25 mouse cellular contexts compared by ENCODE assay signal in the genomic region with DNA sequence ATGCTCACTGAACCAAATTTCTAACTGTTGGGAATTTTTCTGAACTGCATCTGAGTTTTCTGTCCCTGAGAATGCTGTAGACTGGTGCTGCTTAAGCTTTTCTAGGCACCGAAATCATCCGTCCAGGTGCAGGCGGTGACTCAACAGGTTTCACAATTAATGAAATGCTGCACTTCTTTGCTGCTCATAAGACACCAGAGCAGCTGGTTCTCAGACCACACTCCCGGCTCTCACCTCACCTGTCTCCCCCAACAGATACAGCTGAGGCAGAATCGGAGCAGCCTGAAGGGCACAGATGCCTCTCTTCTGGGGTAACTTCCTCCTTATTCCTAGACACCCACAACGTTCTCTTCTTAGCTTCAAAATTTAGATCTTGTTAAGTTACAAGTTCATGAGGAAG. TPM values are rescaled to one million over a fixed set of nuclear protein-coding genes. Genes with fewer than 3 reads are reported as not detected.
DNase-seq lines count a peak whose midpoint lies in the region; ATAC-seq and TF ChIP-seq lines count a peak whose summit lies in the region.
"Had no signal": no experiment of that assay in that cellular context is flagged by ENCODE, and none has a peak within 500 bp of the region (broad histone marks: within the 10 kb centered on the region; RNA-seq: fewer than 3 reads in every experiment).

No protein-coding gene starts in this region.

- no peaks in the 10 kb centered on the region for H3K36me3 ChIP-seq in spleen, adult 2 months (ENCODE audit: control insufficient read depth, insufficient read depth, low read length)
- H3K36me3 ChIP-seq in splenic B cell, adult 2 months (ENCODE audit: control insufficient read depth, insufficient read depth, low read length, poor library complexity, severe bottlenecking): no peaks in the 10 kb centered on the region
- H3K36me3 ChIP-seq: embryonic facial prominence, embryonic 13.5 days; embryonic facial prominence, embryonic 15.5 days; forebrain, embryonic 10.5 days; forebrain, embryonic 12.5 days; G1E had no signal

- TF ChIP-seq CTCF in spleen, adult 2 months (IDR thresholded peaks at IDR 0.05; ENCODE audit: extremely low read depth, insufficient read depth, insufficient read length, insufficient replicate concordance): no peak

- TF ChIP-seq POLR2A in spleen, adult 2 months (IDR thresholded peaks at IDR 0.05; ENCODE audit: low read depth, low read length): no peak

- H3K4me3 ChIP-seq in spleen, adult 2 months (ENCODE audit: extremely low read depth, insufficient read depth, insufficient read length): no peak overlapping the region
- H3K4me3 ChIP-seq: embryonic facial prominence, embryonic 13.5 days; embryonic facial prominence, embryonic 15.5 days; erythroblast, embryonic 14.5 days; forebrain, embryonic 10.5 days; forebrain, embryonic 12.5 days had no signal

- H3K27me3 ChIP-seq in spleen, adult 2 months (ENCODE audit: control insufficient read depth, insufficient read depth, low read length): no peaks in the 10 kb centered on the region
- H3K27me3 ChIP-seq in splenic B cell, adult 2 months (ENCODE audit: control insufficient read depth, insufficient read depth, low read length, poor library complexity, severe bottlenecking): no peaks in the 10 kb centered on the region
- H3K27me3 ChIP-seq: embryonic facial prominence, embryonic 13.5 days; embryonic facial prominence, embryonic 15.5 days; forebrain, embryonic 12.5 days; Patski had no signal

- 31% methylated on average over 6 of the region's 6 CpGs for WGBS in spleen, adult 2 months

- H3K4me1 ChIP-seq in spleen, adult 2 months (ENCODE audit: control insufficient read depth, insufficient read depth, insufficient read length): peaks cover 20% of the 10 kb centered on the region; the same call in 1 of the 2 replicates
- H3K4me1 ChIP-seq: embryonic facial prominence, embryonic 13.5 days; embryonic facial prominence, embryonic 15.5 days; forebrain, embryonic 12.5 days had no signal

- peak; percentile 38 for ATAC-seq in granulocyte monocyte progenitor cell, adult 5-6 weeks (replicated peaks; ENCODE audit: poor library complexity, severe bottlenecking)
- ATAC-seq in inflammation-experienced regulatory T-cells, adult 6 months: no peak
- ATAC-seq: activated CD4-positive, CD25-positive, alpha-beta regulatory T cell, adult 4 months; forebrain, embryonic 14.5 days; forebrain, embryonic 16.5 days; Patski had no signal

- peak overlapping the region; percentile 12; the same call in 1 of the 2 replicates for H3K27ac ChIP-seq in spleen, adult 2 months (ENCODE audit: insufficient read depth, low read length)
- H3K27ac ChIP-seq: embryonic facial prominence, embryonic 13.5 days; embryonic facial prominence, embryonic 15.5 days; forebrain, embryonic 10.5 days; forebrain, embryonic 12.5 days had no signal

- DNase-seq in spleen, adult 2 months (ENCODE audit: low read depth in 1 of 2, low spot score in 2 of 2): no peak
- no peak for DNase-seq in spleen, postnatal 4 days (ENCODE audit: low spot score in 2 of 2)
- DNase-seq in splenic B cell, adult 2 months (ENCODE audit: low read depth, low spot score): peak; percentile 46
- no peak for DNase-seq in retina, postnatal 1 day
- DNase-seq: adrenal gland, adult 8-10 months; adrenal gland, postnatal 14 days; adrenal gland, postnatal 36 days; cerebellum, adult 11-12 months; cerebellum, adult 8-10 months; cerebellum, adult 9-11 months; cerebellum, postnatal 14 days; cerebellum, postnatal 36 days; embryo, embryonic 11 days had no signal

RNA-seq across cellular contexts. Expression of a gene that starts 18.4 kb away (rescaled TPM):
- 5.8 and 8.1 TPM in 2 replicates for polyA plus RNA-seq in spleen, adult 2 months (2012; rRNA removed)
- not detected in 2 replicates for total RNA-seq in granulocyte monocyte progenitor cell, adult 5-6 weeks (2014; fragmentation: Nextera tagmentation)
- total RNA-seq in granulocyte monocyte progenitor cell, adult 5-6 weeks (2017): not detected in 2 replicates
- under 1 TPM; 0.11 to 0.44 (median 0.35) TPM for polyA plus RNA-seq in inflammation-experienced regulatory T-cells, adult 6 months (2017; shearing (Covaris generic))
- polyA plus RNA-seq: G1E had no signal
